Mouse (Mus musculus) intestine, postnatal 0 days (tissue): Measurements from ENCODE around the gene Fgfbp1. TPM values are rescaled to one million over a fixed set of nuclear protein-coding genes. Genes with fewer than 3 reads are reported as not detected.
A peak's percentile ranks its signal among the peaks of the same experiment; 100 is the strongest.

ENCODE experiments used
- ATAC-seq: fragments of 200-750 bp; cut with Nextera tagmentation; 2 replicates; pipeline ENCODE4 v1.8.0; 2017; ENCODE audit warnings: mild to moderate bottlenecking, moderate TSS enrichment, moderate library complexity
- H3K27ac ChIP-seq: fragments of 300-500 bp; sonication (generic); 2 replicates; pipeline ENCODE4 v1.5.1; 2014; ENCODE audit warnings: mild to moderate bottlenecking, low read depth, low read length, moderate library complexity
- H3K27me3 ChIP-seq: fragments of 300-500 bp; sonication (generic); replicated peaks from 2 replicates; pipeline ENCODE4 v1.6.1; 2014; ENCODE audit warnings: low read length, mixed read lengths; ENCODE audit not compliant: control insufficient read depth, insufficient read depth
- H3K36me3 ChIP-seq: fragments of 300-500 bp; sonication (generic); 2 replicates; pipeline ENCODE4 v1.6.1; 2014; ENCODE audit warnings: mild to moderate bottlenecking, moderate library complexity; ENCODE audit not compliant: control insufficient read depth, insufficient read depth
- H3K4me1 ChIP-seq: fragments of 300-500 bp; sonication (generic); replicated peaks from 2 replicates; pipeline ENCODE4 v1.6.1; 2014; ENCODE audit warnings: antibody characterized with exemption, low read length, mixed read lengths; ENCODE audit not compliant: control insufficient read depth, insufficient read depth
- H3K4me2 ChIP-seq: fragments of 300-500 bp; sonication (generic); replicated peaks from 2 replicates; pipeline ENCODE4 v1.6.1; 2014; ENCODE audit warnings: low read depth, mild to moderate bottlenecking, moderate library complexity
- H3K4me3 ChIP-seq: fragments of 300-500 bp; sonication (generic); 2 replicates; pipeline ENCODE4 v1.5.1; 2014; ENCODE audit warnings: low read depth, low read length
- H3K9ac ChIP-seq: fragments of 300-500 bp; sonication (generic); 2 replicates; pipeline ENCODE4 v1.6.1; 2014; ENCODE audit warnings: mild to moderate bottlenecking, low read depth, low read length
- H3K9me3 ChIP-seq: fragments of 300-500 bp; sonication (generic); 2 replicates; pipeline ENCODE4 v1.6.1; 2016; ENCODE audit warnings: mixed run types; ENCODE audit not compliant: control insufficient read depth
- CTCF ChIP-seq: sonication (generic); IDR thresholded peaks from 2 replicates; pipeline ENCODE4 v1.5.1; 2016; ENCODE audit warnings: low read depth, mild to moderate bottlenecking, control low read depth, antibody characterized with exemption, moderate library complexity
- WGBS: fragments of 180-500 bp; shearing (Covaris S2); extraction: QIAGEN DNeasy Blood & Tissue Kit; methylation state at CpG from one replicate; pipeline ENCODE4 v1.1.7; 2014; 5-methylcytosine and 5-hydroxymethylcytosine counted together
- polyA plus RNA-seq: library from polyadenylated mRNA; unstranded; fragments of >200 nt; fragmentation: Nextera tagmentation; extraction: Ambion mirVana; gene quantifications from 2 replicates; pipeline ENCODE4 v1.2.1, GENCODE M21; 2015

Fgfbp1 gene
- polyA plus RNA-seq, 1 experiment from 2014 or later, result 19.2 TPM

DNA sequence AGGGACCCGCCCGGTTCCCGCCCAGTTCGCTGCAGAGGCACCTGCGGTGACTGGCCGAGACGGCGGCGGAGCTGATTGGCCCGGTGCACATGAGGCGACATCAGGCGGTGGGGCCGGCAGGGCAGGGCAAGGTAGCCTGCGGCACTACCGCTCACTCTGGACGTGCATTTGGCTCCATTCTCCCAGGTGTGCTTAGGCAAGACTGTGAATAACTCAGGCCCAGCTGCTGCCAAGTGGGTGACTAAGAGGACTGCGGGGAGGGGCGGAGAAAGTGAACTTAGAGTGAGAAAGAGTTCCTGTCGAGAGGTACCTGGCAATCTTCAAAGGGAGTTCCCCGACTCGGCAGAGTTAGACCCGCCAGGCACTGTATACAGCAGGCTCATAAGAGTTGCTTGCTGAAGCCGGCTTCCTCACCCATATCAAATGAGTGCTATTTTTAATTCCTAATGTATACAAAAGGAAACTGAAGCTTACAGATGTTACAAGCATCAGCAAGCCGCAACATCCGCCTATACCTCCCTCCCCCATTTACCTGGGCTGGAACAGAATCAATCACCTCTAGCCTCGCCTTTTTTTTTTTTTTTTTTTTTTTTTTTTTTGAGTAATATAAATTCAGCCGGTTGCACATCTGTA lies 33.4 kb downstream of the Fgfbp1 start:
- Histone ChIP-seq H3K4me2 (peak overlapping the region; percentile 61), H3K27ac (peak overlapping the region; percentile 70; the same call in 1 of the 2 replicates), H3K4me3 (peak overlapping the region; percentile 13; the same call in 1 of the 2 replicates), H3K9ac (no peak overlapping the region), H3K4me1 (0 out of 2 replicates have a peak, but pooled peaks cover 10% of the 10 kb centered on the region), H3K27me3 (no peaks in the 10 kb centered on the region), H3K36me3 (no peaks in the 10 kb centered on the region), H3K9me3 (no peaks in the 10 kb centered on the region)
- peak; percentile 22 for TF ChIP-seq CTCF
- peak; percentile 99 for ATAC-seq
- 2% methylated on average over 26 of the region's 27 CpGs for WGBS

DNA sequence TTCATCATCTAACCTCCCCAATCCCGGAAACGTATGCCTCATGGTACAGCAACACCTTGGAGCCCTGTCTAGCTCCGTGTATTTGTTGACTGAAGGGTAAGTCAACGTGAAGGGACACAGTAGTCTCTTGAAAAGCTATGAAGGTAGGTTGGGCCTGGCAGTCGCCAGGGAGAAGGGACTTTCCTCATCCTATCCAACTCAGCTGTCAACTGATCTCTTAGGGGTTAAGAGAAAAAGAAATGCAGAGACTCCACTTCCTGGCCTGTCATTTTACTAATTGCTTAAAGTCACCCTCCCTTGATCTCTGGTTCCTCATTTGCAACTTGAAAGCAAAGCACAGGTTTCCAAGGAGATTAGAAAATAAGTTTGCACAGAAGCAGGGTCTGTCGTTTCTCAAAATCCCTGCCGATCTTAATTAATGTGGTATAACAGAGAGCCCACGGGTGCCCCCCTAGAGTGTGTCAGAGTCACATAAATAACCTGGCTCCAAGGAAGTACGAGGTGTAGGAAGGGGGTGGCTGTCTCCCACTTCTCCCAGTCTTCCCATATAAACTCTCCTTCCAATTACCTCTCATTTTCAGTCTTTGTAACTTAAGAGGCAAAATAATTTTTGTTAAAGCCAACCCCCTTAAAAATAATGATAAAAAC lies 34.1 kb downstream of the Fgfbp1 start:
- 25% methylated on average over 9 of the region's 9 CpGs for WGBS
- no peaks in the 10 kb centered on the region for H3K27me3 ChIP-seq
- no peak overlapping the region for H3K9ac ChIP-seq
- TF ChIP-seq CTCF, result no peak
- 0 out of 2 replicates have a peak, but pooled peaks cover 10% of the 10 kb centered on the region for H3K4me1 ChIP-seq
- no peak for ATAC-seq
- peak overlapping the region; percentile 61 for H3K4me2 ChIP-seq
- H3K27ac ChIP-seq, result peak overlapping the region; percentile 70; the same call in 1 of the 2 replicates
- no peaks in the 10 kb centered on the region for H3K9me3 ChIP-seq
- no peak overlapping the region for H3K4me3 ChIP-seq
- H3K36me3 ChIP-seq, result no peaks in the 10 kb centered on the region

DNA sequence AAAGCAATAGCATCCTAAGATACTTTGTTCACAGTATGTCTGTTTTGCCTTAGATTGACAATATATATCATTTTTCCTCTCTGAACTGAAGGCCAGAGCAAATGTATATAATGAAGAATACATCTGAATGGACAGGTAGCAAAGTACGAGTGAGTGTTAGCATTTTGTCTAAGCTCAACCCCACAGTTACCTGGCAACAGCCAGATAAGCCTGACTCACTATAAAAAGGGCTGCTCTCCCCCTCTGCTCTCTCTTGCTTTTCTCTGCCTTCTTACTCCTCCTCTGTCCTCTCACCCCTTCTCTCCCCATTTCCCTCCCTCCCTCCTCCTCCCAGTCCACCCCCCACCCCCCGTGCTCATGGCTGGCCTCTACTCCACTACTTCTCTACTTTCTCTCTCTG lies 48.3 kb downstream of the Fgfbp1 start:
- Histone ChIP-seq H3K27me3 (no peaks in the 10 kb centered on the region), H3K4me1 (no peaks in the 10 kb centered on the region), H3K36me3 (no peaks in the 10 kb centered on the region), H3K9ac (no peak overlapping the region), H3K27ac (no peak overlapping the region), H3K4me2 (no peak overlapping the region), H3K4me3 (no peak overlapping the region), H3K9me3 (no peaks in the 10 kb centered on the region)
- no peak for TF ChIP-seq CTCF
- 22% methylated on average over 2 of the region's 2 CpGs for WGBS
- ATAC-seq, result no peak

Other genes with a start within 250 kb of the Fgfbp1 start
- gene Bst1, start 162.9 kb downstream of the Fgfbp1 start, polyA plus RNA-seq, result 142 and 144 TPM in 2 replicates
- 93.6 and 108 TPM in 2 replicates for gene Fbxl5, start 160.1 kb downstream of the Fgfbp1 start, polyA plus RNA-seq
- 9.5 and 10.9 TPM in 2 replicates for gene Cd38, start 113.2 kb downstream of the Fgfbp1 start, polyA plus RNA-seq
- 0.47 and 0.61 TPM in 2 replicates for gene Gm7879, start 68.6 kb downstream of the Fgfbp1 start, polyA plus RNA-seq
- 14.0 and 14.5 TPM in 2 replicates for gene Prom1, start 120.3 kb upstream of the Fgfbp1 start, polyA plus RNA-seq
- 14.1 TPM in 2 replicates for gene Tapt1, start 244.8 kb upstream of the Fgfbp1 start, polyA plus RNA-seq